Comparison of ENCODE assay signal across 8 mouse cellular contexts in the genomic region with DNA sequence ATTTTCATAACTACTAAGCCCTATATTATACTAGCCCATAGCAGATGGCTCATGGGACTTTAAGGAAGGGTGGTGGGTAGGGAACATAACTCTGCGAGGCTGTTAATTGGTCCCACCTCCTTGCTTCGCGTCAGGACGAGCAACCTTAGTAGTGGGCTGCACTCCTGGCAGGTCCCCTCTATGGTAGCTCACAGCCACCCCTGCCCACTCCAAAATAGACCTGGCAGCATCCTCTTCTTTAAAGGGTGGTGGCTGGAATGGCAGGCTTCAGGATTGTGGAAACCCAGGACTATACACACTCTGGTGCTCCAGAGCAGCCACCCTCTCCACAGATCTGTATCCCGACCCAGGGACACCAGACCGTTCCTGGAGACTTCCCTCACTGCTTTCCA. TPM values are rescaled to one million over a fixed set of nuclear protein-coding genes. Genes with fewer than 3 reads are reported as not detected.
DNase-seq lines count a peak whose midpoint lies in the region; ATAC-seq and TF ChIP-seq lines count a peak whose summit lies in the region.

No protein-coding gene starts in this region.

- H3K4me3 ChIP-seq in kidney, embryonic 14.5 days (ENCODE audit: low read length): peak overlapping the region; percentile 82
- peak overlapping the region; percentile 81 for H3K4me3 ChIP-seq in bone marrow, adult 2 months (replicated peaks; ENCODE audit: control insufficient read depth, low read depth, low read length)
- peak overlapping the region; percentile 89 for H3K4me3 ChIP-seq in hindbrain, embryonic 10.5 days
- peak overlapping the region; percentile 76 for H3K4me3 ChIP-seq in midbrain, embryonic 12.5 days

- H3K4me1 ChIP-seq in kidney, embryonic 14.5 days (ENCODE audit: control insufficient read depth, insufficient read depth, low read length): peaks cover 6% of the 10 kb centered on the region
- H3K4me1 ChIP-seq in bone marrow, adult 2 months (ENCODE audit: control insufficient read depth, insufficient read depth, low read length): no peaks in the 10 kb centered on the region; the same call in 1 of the 2 replicates
- peaks cover 23% of the 10 kb centered on the region for H3K4me1 ChIP-seq in hindbrain, embryonic 10.5 days (replicated peaks)
- H3K4me1 ChIP-seq in midbrain, embryonic 12.5 days: peaks cover 20% of the 10 kb centered on the region

- ATAC-seq in kidney, embryonic 14.5 days (ENCODE audit: low FRiP score, low TSS enrichment): peak; percentile 86
- peak; percentile 78 for ATAC-seq in midbrain, embryonic 12.5 days (ENCODE audit: low FRiP score, low read depth)

- intact Hi-C loops in left cerebral cortex, postnatal 25 days (cut with DNase I): loop anchor here (1.0 to 2.0 kb wide), 3 partner anchors 37 to 154 kb away; a partner anchor contains a TSS

- TF ChIP-seq POLR2A in bone marrow, adult 2 months (IDR thresholded peaks at IDR 0.05; ENCODE audit: borderline replicate concordance, control insufficient read depth, low read depth, low read length): no peak

- H3K9ac ChIP-seq in kidney, embryonic 14.5 days (ENCODE audit: low read depth, low read length): peak overlapping the region; percentile 18
- peak overlapping the region; percentile 89 for H3K9ac ChIP-seq in midbrain, embryonic 12.5 days (replicated peaks)

- H3K27me3 ChIP-seq in kidney, embryonic 14.5 days (ENCODE audit: control insufficient read depth, insufficient read depth, low read length): no peaks in the 10 kb centered on the region
- no peaks in the 10 kb centered on the region for H3K27me3 ChIP-seq in hindbrain, embryonic 10.5 days (ENCODE audit: insufficient read depth, poor library complexity, severe bottlenecking)
- H3K27me3 ChIP-seq in midbrain, embryonic 12.5 days: no peaks in the 10 kb centered on the region

- H3K4me2 ChIP-seq in kidney, embryonic 14.5 days (replicated peaks; ENCODE audit: low read depth, low read length): peak overlapping the region; percentile 77
- H3K4me2 ChIP-seq in midbrain, embryonic 12.5 days (replicated peaks): peak overlapping the region; percentile 87

- TF ChIP-seq CTCF in bone marrow, adult 2 months (IDR thresholded peaks at IDR 0.05; ENCODE audit: control insufficient read depth, insufficient read depth, low read length): no peak

- peaks cover under 1% of the 10 kb centered on the region for H3K36me3 ChIP-seq in kidney, embryonic 14.5 days (ENCODE audit: control insufficient read depth, insufficient read depth, low read length)
- peaks cover 7% of the 10 kb centered on the region for H3K36me3 ChIP-seq in hindbrain, embryonic 10.5 days
- peaks cover 3% of the 10 kb centered on the region; the same call in 1 of the 2 replicates for H3K36me3 ChIP-seq in midbrain, embryonic 12.5 days

- DNase-seq in kidney, postnatal 14 days: no peak
- DNase-seq in hindbrain, embryonic 10.5 days (ENCODE audit: low spot score): no peak
- DNase-seq in cerebellum, adult 18-20 months: no peak
- DNase-seq in left cerebral cortex, postnatal 25 days (ENCODE audit: low spot score in 2 of 2): no peak
- no peak for DNase-seq in c-Kit-positive CD71-positive TER-119-positive erythroid progenitor cells, embryonic 14.5 days (ENCODE audit: low spot score)

- no peaks in the 10 kb centered on the region for H3K9me3 ChIP-seq in kidney, embryonic 14.5 days (ENCODE audit: control insufficient read depth, low read length)
- H3K9me3 ChIP-seq in hindbrain, embryonic 10.5 days: no peaks in the 10 kb centered on the region
- H3K9me3 ChIP-seq in midbrain, embryonic 12.5 days: no peaks in the 10 kb centered on the region

- H3K27ac ChIP-seq in kidney, embryonic 14.5 days (ENCODE audit: low read depth, low read length): no peak overlapping the region
- no peak overlapping the region for H3K27ac ChIP-seq in bone marrow, adult 2 months (ENCODE audit: control insufficient read depth, insufficient read depth, low read depth, low read length, poor library complexity)
- peak overlapping the region; percentile 95 for H3K27ac ChIP-seq in hindbrain, embryonic 10.5 days
- H3K27ac ChIP-seq in midbrain, embryonic 12.5 days (replicated peaks): peak overlapping the region; percentile 35; the same call in 1 of the 2 replicates

- 3% methylated on average over 6 of the region's 6 CpGs for WGBS in kidney, embryonic 14.5 days
- WGBS in bone marrow, adult 2 months: 11% methylated on average over 6 of the region's 6 CpGs
- WGBS in hindbrain, embryonic 10.5 days: 5% methylated on average over 6 of the region's 6 CpGs
- 13% methylated on average over 6 of the region's 6 CpGs for WGBS in midbrain, embryonic 12.5 days

RNA-seq across cellular contexts. Expression of a gene that starts 0.4 kb away (rescaled TPM):
- polyA plus RNA-seq in kidney, embryonic 14.5 days (2014; fragmentation: Nextera tagmentation; extraction: Ambion mirVana): 30.2 and 51.1 TPM in 2 replicates
- 10.9 and 11.9 TPM in 2 replicates for polyA plus RNA-seq in bone marrow, adult 2 months (2011; ENCODE audit: insufficient read depth, insufficient read length, low replicate concordance, missing spikeins)
- polyA plus RNA-seq in hindbrain, embryonic 10.5 days (2016; fragmentation: Nextera tagmentation; extraction: Ambion mirVana): 52.2 and 52.3 TPM in 2 replicates
- polyA plus RNA-seq in midbrain, embryonic 12.5 days (2016; fragmentation: Nextera tagmentation; extraction: Ambion mirVana): 49.0 and 54.2 TPM in 2 replicates
- 100 to 1,000 TPM in 1 of 2 experiments, 10 to 100 TPM in 1; 98.7 to 102 TPM for total RNA-seq in left cerebral cortex, postnatal 25 days (2021)

RNA-seq across cellular contexts. Expression of a gene that starts 37.5 kb away (rescaled TPM):
- 49.2 and 68.7 TPM in 2 replicates for polyA plus RNA-seq in kidney, embryonic 14.5 days (2014; fragmentation: Nextera tagmentation; extraction: Ambion mirVana)
- polyA plus RNA-seq in bone marrow, adult 2 months (2011; ENCODE audit: insufficient read depth, insufficient read length, low replicate concordance, missing spikeins): 28.9 and 43.4 TPM in 2 replicates
- polyA plus RNA-seq in hindbrain, embryonic 10.5 days (2016; fragmentation: Nextera tagmentation; extraction: Ambion mirVana): 75.6 and 93.5 TPM in 2 replicates
- 115 and 128 TPM in 2 replicates for polyA plus RNA-seq in midbrain, embryonic 12.5 days (2016; fragmentation: Nextera tagmentation; extraction: Ambion mirVana)
- total RNA-seq in left cerebral cortex, postnatal 25 days (2021): 100 to 1,000 TPM; 144 to 147 TPM

Comparison
In these comparisons a context has a peak if more than half of its experiments do, and no peak if none do; other contexts are left out.
1. H3K27ac ChIP-seq: peak in hindbrain, embryonic 10.5 days (single experiment) and midbrain, embryonic 12.5 days (single experiment); none in kidney, embryonic 14.5 days (single experiment) and bone marrow, adult 2 months (single experiment).
2. Peak in every context shown above with its lines, with median percentiles within 50 percentile points of each other: H3K4me3 ChIP-seq.